Mouse (Mus musculus) liver, postnatal 0 days (tissue): ENCODE results near the gene Fem1a. TPM values are rescaled to one million over a fixed set of nuclear protein-coding genes. Genes with fewer than 3 reads are reported as not detected.

Experiments
- ATAC-seq: fragments of 200-750 bp; cut with Nextera tagmentation; 2 replicates; pipeline ENCODE4 v1.8.0; 2017; ENCODE audit warnings: mild to moderate bottlenecking, moderate library complexity
- DNase-seq: peaks from one replicate; pipeline ENCODE4 v3.0.0-alpha.2; 2016
- H3K27ac ChIP-seq: fragments of 300-500 bp; sonication (generic); 2 replicates; pipeline ENCODE4 v1.5.1; 2014; ENCODE audit warnings: antibody characterized with exemption, moderate library complexity, mild to moderate bottlenecking, low read depth
- H3K27me3 ChIP-seq: fragments of 300-500 bp; sonication (generic); 2 replicates; pipeline ENCODE4 v1.6.1; 2014; ENCODE audit warnings: low read length, control low read depth, mixed read lengths; ENCODE audit not compliant: insufficient read depth
- H3K36me3 ChIP-seq: fragments of 300-500 bp; sonication (generic); replicated peaks from 2 replicates; pipeline ENCODE4 v1.6.1; 2014; ENCODE audit warnings: mild to moderate bottlenecking, control low read depth, low read length, moderate library complexity, mixed read lengths; ENCODE audit not compliant: insufficient read depth
- H3K4me1 ChIP-seq: fragments of 300-500 bp; sonication (generic); 2 replicates; pipeline ENCODE4 v1.6.1; 2014; ENCODE audit warnings: antibody characterized with exemption, mild to moderate bottlenecking, control low read depth; ENCODE audit not compliant: insufficient read depth
- H3K4me2 ChIP-seq: fragments of 300-500 bp; sonication (generic); 2 replicates; pipeline ENCODE4 v1.6.1; 2014; ENCODE audit warnings: low read depth, mild to moderate bottlenecking, low read length, moderate library complexity, mixed read lengths
- H3K4me3 ChIP-seq: fragments of 300-500 bp; sonication (generic); 2 replicates; pipeline ENCODE4 v1.5.1; 2014; ENCODE audit warnings: low read depth, low read length
- H3K9ac ChIP-seq: fragments of 300-500 bp; sonication (generic); replicated peaks from 2 replicates; pipeline ENCODE4 v1.6.1; 2014; ENCODE audit warnings: mild to moderate bottlenecking, moderate library complexity
- H3K9me3 ChIP-seq: fragments of 300-500 bp; sonication (generic); 2 replicates; pipeline ENCODE4 v1.6.1; 2016; ENCODE audit warnings: mild to moderate bottlenecking, control low read depth, low read length, mixed read lengths
- CTCF ChIP-seq: sonication (generic); IDR thresholded peaks from 2 replicates; pipeline ENCODE4 v1.5.1; 2016; ENCODE audit warnings: antibody characterized with exemption, low read depth
- EP300 ChIP-seq: IDR thresholded peaks from 2 replicates; pipeline ENCODE4 v1.6.1; 2016; ENCODE audit warnings: antibody characterized with exemption, low read depth, mild to moderate bottlenecking
- WGBS: fragments of 180-500 bp; shearing (Covaris S2); extraction: QIAGEN DNeasy Blood & Tissue Kit; methylation state at CpG from one replicate; pipeline ENCODE4 v1.1.7; 2014; ENCODE audit not compliant: insufficient replicate concordance; 5-methylcytosine and 5-hydroxymethylcytosine counted together
- polyA plus RNA-seq: library from polyadenylated mRNA; unstranded; fragments of >200 nt; fragmentation: Nextera tagmentation; extraction: Ambion mirVana; gene quantifications from 2 replicates; pipeline ENCODE4 v1.2.1, GENCODE M21; 2015

Fem1a gene
- polyA plus RNA-seq, 1 experiment from 2014 or later, result 5.2 TPM

GRCm38 (mm10) chr17:56226566-56226965 is 30.0 kb upstream of the Fem1a start:
- Histone ChIP-seq H3K4me1 (no peaks in the 10 kb centered on the region), H3K4me3 (no peak overlapping the region), H3K9ac (no peak overlapping the region), H3K4me2 (no peak overlapping the region), H3K36me3 (no peaks in the 10 kb centered on the region), H3K9me3 (no peaks in the 10 kb centered on the region), H3K27me3 (no peaks in the 10 kb centered on the region), H3K27ac (no peak overlapping the region)
- TF ChIP-seq EP300, result no peak
- no peak for TF ChIP-seq CTCF
- ATAC-seq, result no peak
- no peak for DNase-seq
- WGBS, result 61% methylated on average over 3 of the region's 3 CpGs

GRCm38 (mm10) chr17:56229943-56230342 is 26.7 kb upstream of the Fem1a start:
- no peak for TF ChIP-seq CTCF
- TF ChIP-seq EP300, result no peak
- no peaks in the 10 kb centered on the region for H3K9me3 ChIP-seq
- H3K4me2 ChIP-seq, result no peak overlapping the region
- WGBS, result 64% methylated on average over 10 of the region's 10 CpGs
- H3K4me3 ChIP-seq, result no peak overlapping the region
- ATAC-seq (no peak), DNase-seq (no peak)
- no peaks in the 10 kb centered on the region for H3K4me1 ChIP-seq
- no peaks in the 10 kb centered on the region for H3K36me3 ChIP-seq
- no peaks in the 10 kb centered on the region for H3K27me3 ChIP-seq
- no peak overlapping the region for H3K9ac ChIP-seq
- no peak overlapping the region for H3K27ac ChIP-seq

- ATAC-seq (0 out of 2 replicates have a peak, but pooled peaks have one; percentile 5), DNase-seq (no peak)
- TF ChIP-seq EP300, result no peak
- Histone ChIP-seq H3K4me3 (no peak overlapping the region), H3K4me2 (no peak overlapping the region), H3K27me3 (no peaks in the 10 kb centered on the region), H3K9me3 (no peaks in the 10 kb centered on the region), H3K27ac (no peak overlapping the region), H3K4me1 (no peaks in the 10 kb centered on the region), H3K9ac (no peak overlapping the region), H3K36me3 (no peaks in the 10 kb centered on the region)
- WGBS, result 47% methylated on average over 8 of the region's 8 CpGs
These were observed 23.2 kb upstream of the Fem1a start for GRCm38 (mm10) chr17:56233389-56233788.

- no peak overlapping the region for H3K4me2 ChIP-seq
- no peaks in the 10 kb centered on the region for H3K9me3 ChIP-seq
- no peak overlapping the region for H3K27ac ChIP-seq
- no peaks in the 10 kb centered on the region for H3K4me1 ChIP-seq
- DNase-seq, result peak; percentile 65
- no peak overlapping the region for H3K9ac ChIP-seq
- ATAC-seq, result peak; percentile 78
- no peak overlapping the region for H3K4me3 ChIP-seq
- 4% methylated on average over 14 of the region's 14 CpGs for WGBS
- TF ChIP-seq CTCF (no peak), EP300 (no peak)
- H3K27me3 ChIP-seq, result no peaks in the 10 kb centered on the region
- no peaks in the 10 kb centered on the region for H3K36me3 ChIP-seq
These were observed 22.7 kb upstream of the Fem1a start for GRCm38 (mm10) chr17:56233818-56234469.

- no peaks in the 10 kb centered on the region for H3K9me3 ChIP-seq
- H3K27me3 ChIP-seq, result peaks cover 4% of the 10 kb centered on the region; the same call in 1 of the 2 replicates
- peak; percentile 91 for DNase-seq
- H3K4me3 ChIP-seq, result no peak overlapping the region
- no peak overlapping the region for H3K27ac ChIP-seq
- no peaks in the 10 kb centered on the region for H3K4me1 ChIP-seq
- H3K36me3 ChIP-seq, result no peaks in the 10 kb centered on the region
- H3K4me2 ChIP-seq, result no peak overlapping the region
- H3K9ac ChIP-seq, result no peak overlapping the region
- 4% methylated on average over 33 of the region's 33 CpGs for WGBS
- peak; percentile 66 for ATAC-seq
- TF ChIP-seq CTCF (0 out of 2 replicates have a peak, but pooled peaks have one; percentile 14), EP300 (no peak)
These were observed 14.8 kb upstream of the Fem1a start for GRCm38 (mm10) chr17:56241541-56242401.

- no peaks in the 10 kb centered on the region for H3K36me3 ChIP-seq
- ATAC-seq, result no peak
- no peak overlapping the region for H3K4me2 ChIP-seq
- no peak overlapping the region for H3K9ac ChIP-seq
- no peaks in the 10 kb centered on the region for H3K4me1 ChIP-seq
- TF ChIP-seq EP300 (no peak), CTCF (no peak)
- 67% methylated on average over 7 of the region's 7 CpGs for WGBS
- no peak for DNase-seq
- no peaks in the 10 kb centered on the region for H3K9me3 ChIP-seq
- no peak overlapping the region for H3K4me3 ChIP-seq
- H3K27ac ChIP-seq, result no peak overlapping the region
- peaks cover 4% of the 10 kb centered on the region; the same call in 1 of the 2 replicates for H3K27me3 ChIP-seq
These were observed 11.0 kb upstream of the Fem1a start for GRCm38 (mm10) chr17:56245608-56246007.
